Comparison of ENCODE assay signal across 15 mouse cellular contexts in the genomic region with DNA sequence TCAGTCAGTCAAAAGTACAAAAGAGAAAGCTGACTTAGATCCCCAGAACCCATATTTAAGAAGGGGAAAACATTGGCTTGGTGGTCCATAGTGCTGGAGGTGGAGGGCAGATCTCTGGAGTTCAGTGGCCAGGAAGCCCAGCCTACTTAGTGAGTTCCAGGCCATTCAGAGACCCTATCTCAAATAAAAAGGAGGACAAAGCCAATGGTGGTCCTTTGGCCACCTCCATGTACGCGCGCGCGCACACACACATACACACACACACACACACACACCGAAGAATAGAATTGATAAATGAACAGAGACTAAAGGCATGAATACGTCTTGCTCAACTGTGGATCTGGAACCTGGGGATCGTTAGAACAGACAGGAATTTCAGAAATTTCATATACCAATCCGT. TPM values are rescaled to one million over a fixed set of nuclear protein-coding genes. Genes with fewer than 3 reads are reported as not detected.
DNase-seq lines count a peak whose midpoint lies in the region; ATAC-seq and TF ChIP-seq lines count a peak whose summit lies in the region.
"Had no signal": no experiment of that assay in that cellular context is flagged by ENCODE, and none has a peak within 500 bp of the region (broad histone marks: within the 10 kb centered on the region; RNA-seq: fewer than 3 reads in every experiment).

No protein-coding gene starts in this region.

- no peak for ATAC-seq in heart, embryonic 16.5 days (replicated peaks; ENCODE audit: extremely low read depth, insufficient read depth, low FRiP score)
- no peak for ATAC-seq in stomach, embryonic 15.5 days (ENCODE audit: insufficient read depth, low FRiP score, low read depth)
- no peak for ATAC-seq in stomach, postnatal 0 days (ENCODE audit: low FRiP score, low TSS enrichment)
- no peak for ATAC-seq in hindbrain, embryonic 11.5 days (ENCODE audit: low FRiP score)
- ATAC-seq: forebrain, embryonic 13.5 days had no signal

- no peak overlapping the region for H3K9ac ChIP-seq in heart, embryonic 16.5 days (ENCODE audit: low read length)
- H3K9ac ChIP-seq in stomach, embryonic 15.5 days: no peak overlapping the region
- no peak overlapping the region for H3K9ac ChIP-seq in stomach, postnatal 0 days (ENCODE audit: low read length)
- no peak overlapping the region for H3K9ac ChIP-seq in hindbrain, embryonic 11.5 days (ENCODE audit: low read depth, low read length)
- H3K9ac ChIP-seq: forebrain, embryonic 13.5 days; hindbrain, embryonic 14.5 days; limb, embryonic 15.5 days had no signal

- 82% methylated on average over 9 of the region's 9 CpGs for WGBS in heart, embryonic 16.5 days
- 86% methylated on average over 9 of the region's 9 CpGs for whole genome bisulfite sequencing in heart, embryonic 10.5 days
- 86% methylated on average over 9 of the region's 9 CpGs for WGBS in stomach, embryonic 15.5 days
- WGBS in stomach, postnatal 0 days: 83% methylated on average over 9 of the region's 9 CpGs
- WGBS in limb, embryonic 10.5 days: 97% methylated on average over 9 of the region's 9 CpGs
- whole genome bisulfite sequencing in hindbrain, embryonic 11.5 days: 94% methylated on average over 9 of the region's 9 CpGs

- H3K4me3 ChIP-seq in heart, embryonic 16.5 days (ENCODE audit: low read length): no peak overlapping the region
- H3K4me3 ChIP-seq in heart, embryonic 10.5 days: no peak overlapping the region
- H3K4me3 ChIP-seq in stomach, embryonic 15.5 days (replicated peaks): no peak overlapping the region
- H3K4me3 ChIP-seq in stomach, postnatal 0 days (ENCODE audit: low read depth, low read length): no peak overlapping the region
- H3K4me3 ChIP-seq in limb, embryonic 10.5 days: no peak overlapping the region
- H3K4me3 ChIP-seq in myocyte: no peak overlapping the region
- no peak overlapping the region for H3K4me3 ChIP-seq in hindbrain, embryonic 11.5 days (ENCODE audit: low read depth, low read length)
- H3K4me3 ChIP-seq: forebrain, embryonic 13.5 days; left cerebral cortex, adult 2 months; limb, embryonic 15.5 days had no signal

- no peak for DNase-seq in heart, embryonic 10.5 days (ENCODE audit: low spot score)
- no peak for DNase-seq in stomach, postnatal 0 days (ENCODE audit: low spot score)
- peak; percentile 24 for DNase-seq in limb, embryonic 10.5 days (ENCODE audit: low spot score)
- no peak for DNase-seq in cerebellum, postnatal 36 days
- DNase-seq in hindbrain, embryonic 11.5 days (ENCODE audit: low spot score): no peak
- DNase-seq: cerebellum, adult 11-12 months; right cerebral cortex, postnatal 14 days had no signal

- no peak for TF ChIP-seq EP300 in stomach, postnatal 0 days (optimal IDR thresholded peaks at IDR 0.05)

- no peak for TF ChIP-seq POLR2A in myocyte (IDR thresholded peaks at IDR 0.05; ENCODE audit: insufficient read length, low read depth)

- H3K9me3 ChIP-seq in heart, embryonic 16.5 days (replicated peaks; ENCODE audit: control insufficient read depth, low read length): no peaks in the 10 kb centered on the region
- no peaks in the 10 kb centered on the region for H3K9me3 ChIP-seq in heart, embryonic 10.5 days
- no peaks in the 10 kb centered on the region for H3K9me3 ChIP-seq in stomach, embryonic 15.5 days
- no peaks in the 10 kb centered on the region for H3K9me3 ChIP-seq in stomach, postnatal 0 days (ENCODE audit: control insufficient read depth, low read length)
- H3K9me3 ChIP-seq in limb, embryonic 10.5 days (replicated peaks): no peaks in the 10 kb centered on the region
- H3K9me3 ChIP-seq in hindbrain, embryonic 11.5 days (ENCODE audit: control insufficient read depth, low read length): no peaks in the 10 kb centered on the region
- H3K9me3 ChIP-seq: forebrain, embryonic 13.5 days; limb, embryonic 15.5 days had no signal

- TF ChIP-seq CTCF in stomach, postnatal 0 days (IDR thresholded peaks at IDR 0.05; ENCODE audit: low read depth): no peak

- H3K4me1 ChIP-seq in heart, embryonic 16.5 days (ENCODE audit: control insufficient read depth, insufficient read depth, low read length): peaks cover 2% of the 10 kb centered on the region; the same call in 1 of the 2 replicates
- peaks cover 14% of the 10 kb centered on the region for H3K4me1 ChIP-seq in heart, embryonic 10.5 days
- peaks cover 9% of the 10 kb centered on the region; the same call in 1 of the 2 replicates for H3K4me1 ChIP-seq in stomach, embryonic 15.5 days
- H3K4me1 ChIP-seq in stomach, postnatal 0 days (replicated peaks; ENCODE audit: control insufficient read depth, insufficient read depth): 0 out of 2 replicates have a peak, but pooled peaks cover 2% of the 10 kb centered on the region
- H3K4me1 ChIP-seq in limb, embryonic 10.5 days: peaks cover 23% of the 10 kb centered on the region
- H3K4me1 ChIP-seq in hindbrain, embryonic 11.5 days (replicated peaks; ENCODE audit: control insufficient read depth, insufficient read depth, low read length): no peaks in the 10 kb centered on the region

- H3ac ChIP-seq in myocyte (ENCODE audit: control insufficient read depth, insufficient read length): no peak overlapping the region

- no peaks in the 10 kb centered on the region for H3K36me3 ChIP-seq in heart, embryonic 16.5 days (ENCODE audit: control insufficient read depth, insufficient read depth)
- H3K36me3 ChIP-seq in heart, embryonic 10.5 days: no peaks in the 10 kb centered on the region
- H3K36me3 ChIP-seq in stomach, embryonic 15.5 days: no peaks in the 10 kb centered on the region
- H3K36me3 ChIP-seq in stomach, postnatal 0 days (ENCODE audit: control insufficient read depth, insufficient read depth, low read length): no peaks in the 10 kb centered on the region
- no peaks in the 10 kb centered on the region for H3K36me3 ChIP-seq in limb, embryonic 10.5 days
- H3K36me3 ChIP-seq in myocyte (ENCODE audit: control insufficient read depth, insufficient read depth): no peaks in the 10 kb centered on the region
- no peaks in the 10 kb centered on the region for H3K36me3 ChIP-seq in hindbrain, embryonic 11.5 days (ENCODE audit: control insufficient read depth, insufficient read depth, low read length)
- H3K36me3 ChIP-seq: limb, embryonic 15.5 days had no signal

- H3K27me3 ChIP-seq in heart, embryonic 16.5 days (ENCODE audit: control insufficient read depth, insufficient read depth, low read length): no peaks in the 10 kb centered on the region
- no peaks in the 10 kb centered on the region for H3K27me3 ChIP-seq in heart, embryonic 10.5 days (ENCODE audit: insufficient read depth, poor library complexity, severe bottlenecking)
- H3K27me3 ChIP-seq in stomach, embryonic 15.5 days (replicated peaks): no peaks in the 10 kb centered on the region
- H3K27me3 ChIP-seq in stomach, postnatal 0 days (ENCODE audit: control insufficient read depth, insufficient read depth, low read length): no peaks in the 10 kb centered on the region
- no peaks in the 10 kb centered on the region for H3K27me3 ChIP-seq in limb, embryonic 10.5 days (ENCODE audit: low read depth, poor library complexity, severe bottlenecking)
- no peaks in the 10 kb centered on the region for H3K27me3 ChIP-seq in myocyte (ENCODE audit: control insufficient read depth, insufficient read depth, insufficient read length)
- no peaks in the 10 kb centered on the region for H3K27me3 ChIP-seq in hindbrain, embryonic 11.5 days (ENCODE audit: control insufficient read depth, insufficient read depth, low read length)
- H3K27me3 ChIP-seq: forebrain, embryonic 13.5 days; limb, embryonic 15.5 days had no signal

- 0 out of 2 replicates have a peak overlapping the region, but pooled peaks have one; percentile 46 for H3K27ac ChIP-seq in heart, embryonic 16.5 days (ENCODE audit: low read length)
- H3K27ac ChIP-seq in heart, embryonic 10.5 days: no peak overlapping the region
- peak overlapping the region; percentile 35; the same call in 1 of the 2 replicates for H3K27ac ChIP-seq in stomach, embryonic 15.5 days
- no peak overlapping the region for H3K27ac ChIP-seq in stomach, postnatal 0 days (replicated peaks)
- no peak overlapping the region for H3K27ac ChIP-seq in limb, embryonic 10.5 days
- H3K27ac ChIP-seq in hindbrain, embryonic 11.5 days (ENCODE audit: low read depth, low read length): no peak overlapping the region
- H3K27ac ChIP-seq: forebrain, embryonic 13.5 days; hindbrain, embryonic 14.5 days; left cerebral cortex, adult 2 months; limb, embryonic 15.5 days had no signal

- no peaks in the 10 kb centered on the region for H3K79me2 ChIP-seq in myocyte (ENCODE audit: control insufficient read depth, insufficient read depth)

- H3K4me2 ChIP-seq in heart, embryonic 16.5 days (ENCODE audit: low read depth, low read length): no peak overlapping the region
- no peak overlapping the region for H3K4me2 ChIP-seq in stomach, embryonic 15.5 days
- no peak overlapping the region for H3K4me2 ChIP-seq in stomach, postnatal 0 days (replicated peaks; ENCODE audit: low read depth)
- H3K4me2 ChIP-seq in myocyte (ENCODE audit: low read depth): peak overlapping the region; percentile 53
- no peak overlapping the region for H3K4me2 ChIP-seq in hindbrain, embryonic 11.5 days (replicated peaks; ENCODE audit: low read depth, low read length)
- H3K4me2 ChIP-seq: forebrain, embryonic 13.5 days; heart, embryonic 11.5 days; hindbrain, embryonic 14.5 days; limb, embryonic 15.5 days had no signal

TF ChIP-seq in myocyte, 11 proteins besides CTCF, POLR2A, EP300 and RAD21 (continues in another document):
- TF ChIP-seq MYOG (IDR thresholded peaks at IDR 0.05; ENCODE audit: control insufficient read depth in 1 of 3, insufficient read depth in 1 of 3, insufficient read length in 2 of 3, low read depth in 2 of 3) (no peak), E2F4 (IDR thresholded peaks at IDR 0.05; ENCODE audit: insufficient read depth) (no peak), TCF12 (IDR thresholded peaks at IDR 0.05; ENCODE audit: insufficient read depth, poor library complexity, severe bottlenecking) (no peak), USF1 (IDR thresholded peaks at IDR 0.05; ENCODE audit: low read depth) (no peak), MAX (IDR thresholded peaks at IDR 0.05; ENCODE audit: low read depth) (no peak), REST (IDR thresholded peaks at IDR 0.05; ENCODE audit: insufficient read depth, insufficient read length) (no peak), TCF3 (IDR thresholded peaks at IDR 0.05; ENCODE audit: insufficient read length, low read depth) (no peak), POLR2AphosphoS2 (IDR thresholded peaks at IDR 0.05; ENCODE audit: insufficient read length, low read depth) (no peak), SRF (IDR thresholded peaks at IDR 0.05; ENCODE audit: control insufficient read depth, insufficient read length, low read depth) (no peak)

RNA-seq across cellular contexts. Expression of a gene that starts 0.5 kb away (rescaled TPM):
- 62.2 and 77.3 TPM in 2 replicates for polyA plus RNA-seq in heart, embryonic 16.5 days (2015; fragmentation: Nextera tagmentation; extraction: Ambion mirVana)
- 81.2 and 99.9 TPM in 2 replicates for polyA plus RNA-seq in heart, embryonic 10.5 days (2016; fragmentation: Nextera tagmentation; extraction: Ambion mirVana)
- 79.7 and 87.3 TPM in 2 replicates for polyA plus RNA-seq in stomach, embryonic 15.5 days (2015; fragmentation: Nextera tagmentation; extraction: Ambion mirVana)
- polyA plus RNA-seq in stomach, postnatal 0 days (2015; fragmentation: Nextera tagmentation; extraction: Ambion mirVana): 42.7 and 44.0 TPM in 2 replicates
- 202 and 208 TPM in 2 replicates for polyA plus RNA-seq in limb, embryonic 10.5 days (2016; fragmentation: Nextera tagmentation; extraction: Ambion mirVana)
- polyA plus RNA-seq in myocyte (2012; fragmentation: generic; extraction: Trizol): 11.8 TPM
- 145 and 157 TPM in 2 replicates for polyA plus RNA-seq in hindbrain, embryonic 11.5 days (2014; fragmentation: Nextera tagmentation; extraction: Ambion mirVana)

Comparison
In these comparisons a context has a peak if more than half of its experiments do, and no peak if none do; other contexts are left out.
1. H3K27ac ChIP-seq: peak in heart, embryonic 16.5 days (single experiment) and stomach, embryonic 15.5 days (single experiment); none in heart, embryonic 10.5 days (single experiment), stomach, postnatal 0 days (single experiment), limb, embryonic 10.5 days (single experiment) and hindbrain, embryonic 11.5 days (single experiment).